Mouse (Mus musculus) olfactory bulb, adult 2 months (tissue): ENCODE measurements around the gene Dhx33.

Experiments
- CTCF ChIP-seq: fragments of 200-500 bp; IDR thresholded peaks from 2 replicates; pipeline ENCODE4 v1.5.1; 2012; ENCODE audit warnings: low read depth, mild to moderate bottlenecking, low read length, moderate library complexity; ENCODE audit not compliant: insufficient read depth
- POLR2A ChIP-seq: fragments of 200-500 bp; IDR thresholded peaks from 2 replicates; pipeline ENCODE4 v1.6.1; 2012; ENCODE audit warnings: mild to moderate bottlenecking, low read depth, low read length, moderate library complexity; ENCODE audit not compliant: insufficient read depth

- no peak for TF ChIP-seq CTCF
- TF ChIP-seq POLR2A: no peak
These were observed 22.2 kb downstream of the Dhx33 start for GRCm38 (mm10) chr11:70982030-70982429.
